8 mouse cellular contexts compared by ENCODE assay signal in the genomic region with DNA sequence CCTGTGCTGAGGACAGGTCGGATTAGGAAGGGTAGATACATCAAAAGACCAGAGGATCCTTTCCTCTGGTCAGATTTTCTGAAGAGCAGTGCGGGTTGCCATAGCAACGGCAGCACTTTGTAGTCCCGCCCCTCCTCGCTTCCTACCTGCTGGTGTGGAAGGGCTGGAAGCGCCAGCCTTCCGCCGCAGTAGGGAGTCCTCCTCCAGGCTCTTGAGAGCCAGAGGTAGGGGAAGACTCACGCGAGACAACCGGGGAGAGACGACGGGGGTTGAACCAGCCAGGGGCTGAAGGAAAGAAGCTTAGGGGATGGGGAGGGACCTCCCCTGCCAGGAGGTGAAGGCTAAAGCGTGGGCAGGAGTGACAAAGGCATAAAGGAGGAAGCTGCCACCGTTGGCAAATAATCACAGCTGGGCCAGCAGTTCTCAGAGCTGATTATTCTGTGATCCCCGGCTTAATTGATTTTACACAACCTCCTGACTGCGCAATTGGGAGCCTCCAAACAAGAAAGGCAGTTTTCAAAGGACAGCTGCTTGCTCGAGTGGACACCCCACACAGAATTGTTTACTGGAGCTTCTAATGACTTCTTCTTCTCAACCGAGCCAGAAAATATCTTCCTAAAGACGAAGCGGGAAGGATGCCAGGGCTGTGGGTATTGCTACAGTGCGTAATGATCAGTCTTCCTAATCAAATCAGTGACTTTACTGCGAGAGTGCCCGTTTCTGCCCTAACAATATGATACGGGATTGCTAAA.
A peak's percentile ranks its signal among the peaks of the same experiment; 100 is the strongest.
DNase-seq lines count a peak whose midpoint lies in the region; ATAC-seq lines count a peak whose summit lies in the region.

No protein-coding gene starts in this region.

- peak overlapping the region; percentile 58 for H3K4me2 ChIP-seq in hindbrain, embryonic 11.5 days (replicated peaks; ENCODE audit: low read depth, low read length)

- peak; percentile 81 for ATAC-seq in hindbrain, embryonic 11.5 days (ENCODE audit: low FRiP score)

- no peaks in the 10 kb centered on the region for H3K36me3 ChIP-seq in hindbrain, embryonic 11.5 days (ENCODE audit: control insufficient read depth, insufficient read depth, low read length)

- H3K4me1 ChIP-seq in hindbrain, embryonic 11.5 days (replicated peaks; ENCODE audit: control insufficient read depth, insufficient read depth, low read length): peaks cover 5% of the 10 kb centered on the region; the same call in 1 of the 2 replicates

- no peaks in the 10 kb centered on the region for H3K9me3 ChIP-seq in hindbrain, embryonic 11.5 days (ENCODE audit: control insufficient read depth, low read length)

- DNase-seq in CD4-positive, CD25-positive, alpha-beta regulatory T cell, adult 2 months (ENCODE audit: low read depth, low spot score): peak; percentile 70
- DNase-seq in T-cell, adult 2 months (ENCODE audit: low spot score): peak; percentile 26
- DNase-seq in embryo, embryonic 9.5 days (ENCODE audit: extremely low spot score): peak; percentile 71
- DNase-seq in hindbrain, embryonic 11.5 days (ENCODE audit: low spot score): peak; percentile 81
- peak; percentile 31 for DNase-seq in left cerebral cortex, adult 11 months (ENCODE audit: low spot score)
- DNase-seq in lung, postnatal 36 days: peak; percentile 48
- DNase-seq in right cerebral cortex, postnatal 10 days (ENCODE audit: low spot score in 2 of 2): peak; percentile 85 to 86
- no peak for DNase-seq in gastrocnemius, adult 8-10 months (ENCODE audit: low spot score in 2 of 2)

- peak overlapping the region; percentile 78 for H3K27ac ChIP-seq in hindbrain, embryonic 11.5 days (ENCODE audit: low read depth, low read length)

- peak overlapping the region; percentile 58 for H3K9ac ChIP-seq in hindbrain, embryonic 11.5 days (ENCODE audit: low read depth, low read length)

- H3K27me3 ChIP-seq in hindbrain, embryonic 11.5 days (ENCODE audit: control insufficient read depth, insufficient read depth, low read length): no peaks in the 10 kb centered on the region

- H3K4me3 ChIP-seq in hindbrain, embryonic 11.5 days (ENCODE audit: low read depth, low read length): peak overlapping the region; percentile 27

- 6% methylated on average over 25 of the region's 25 CpGs for WGBS in hindbrain, embryonic 11.5 days

Comparison
In these comparisons a context has a peak if more than half of its experiments do, and no peak if none do; other contexts are left out.
1. DNase-seq: peak in CD4-positive, CD25-positive, alpha-beta regulatory T cell, adult 2 months (single experiment), T-cell, adult 2 months (single experiment), embryo, embryonic 9.5 days (single experiment), hindbrain, embryonic 11.5 days (single experiment), left cerebral cortex, adult 11 months (single experiment), lung, postnatal 36 days (single experiment) and right cerebral cortex, postnatal 10 days (2 of 2); none in gastrocnemius, adult 8-10 months (0 of 2).